Comparison of ENCODE assay signal across 7 mouse cellular contexts in the genomic region with DNA sequence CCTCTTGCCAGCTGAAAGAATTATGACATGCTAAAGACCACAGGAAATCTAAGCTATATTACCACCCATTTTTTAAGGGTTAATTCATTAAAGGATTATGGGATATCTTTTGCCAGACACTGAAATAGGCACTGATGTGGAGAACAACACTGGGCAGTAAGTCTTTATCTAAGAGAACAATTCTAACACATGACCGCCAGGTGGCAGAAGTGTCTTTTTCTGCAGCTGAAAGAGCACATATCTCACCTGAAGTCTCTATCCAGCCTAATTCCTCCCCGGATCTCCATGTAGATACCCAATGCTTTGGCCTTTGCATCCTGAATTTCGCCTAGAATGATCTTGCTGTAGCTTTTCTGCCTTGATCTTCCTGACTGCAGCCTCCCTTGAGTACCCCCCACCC. TPM values are rescaled to one million over a fixed set of nuclear protein-coding genes. Genes with fewer than 3 reads are reported as not detected.
DNase-seq lines count a peak whose midpoint lies in the region.

No protein-coding gene starts in this region.

- intact Hi-C loops in left cerebral cortex, postnatal 10 days (cut with DNase I), result loop anchor here (5.0 kb wide), 1 partner anchor 250 kb away; no protein-coding TSS in a partner anchor

- peak; percentile 43 to 69 for DNase-seq in left cerebral cortex, postnatal 10 days (ENCODE audit: extremely low spot score in 1 of 2, low spot score in 2 of 2)
- DNase-seq in left cerebral cortex, adult 11 months (ENCODE audit: low spot score), result no peak
- DNase-seq in ES-CJ7 (ENCODE audit: low read depth, low spot score), result peak; percentile 78
- peak; percentile 83 for DNase-seq in ZHBTc4 (ENCODE audit: low read depth, low spot score)
- peak; percentile 64 for DNase-seq in embryo, embryonic 11 days
- peak; percentile 21 to 42 for DNase-seq in layer of hippocampus, adult 8-10 months (ENCODE audit: low spot score in 2 of 2)
- DNase-seq in retina, embryonic 14.5 days (ENCODE audit: low spot score), result peak; percentile 68

RNA-seq across cellular contexts. Expression of gene Emp2, which starts 41.5 kb away (rescaled TPM):
- total RNA-seq in left cerebral cortex, postnatal 10 days (2021), result 10 to 100 TPM; 28.9 to 30.2 TPM
- 10 to 100 TPM; 13.1 to 15.5 (median 14.5) TPM for total RNA-seq in layer of hippocampus, adult 8-10 months (2022)
